Mouse (Mus musculus) B cell, adult 2 months (primary cell): ENCODE results near the gene Luc7l.

ENCODE experiments used
- DNase-seq, 2 experiments: peaks; one replicate each; pipeline ENCODE4 v3.0.0; 2022

Luc7l gene

DNA sequence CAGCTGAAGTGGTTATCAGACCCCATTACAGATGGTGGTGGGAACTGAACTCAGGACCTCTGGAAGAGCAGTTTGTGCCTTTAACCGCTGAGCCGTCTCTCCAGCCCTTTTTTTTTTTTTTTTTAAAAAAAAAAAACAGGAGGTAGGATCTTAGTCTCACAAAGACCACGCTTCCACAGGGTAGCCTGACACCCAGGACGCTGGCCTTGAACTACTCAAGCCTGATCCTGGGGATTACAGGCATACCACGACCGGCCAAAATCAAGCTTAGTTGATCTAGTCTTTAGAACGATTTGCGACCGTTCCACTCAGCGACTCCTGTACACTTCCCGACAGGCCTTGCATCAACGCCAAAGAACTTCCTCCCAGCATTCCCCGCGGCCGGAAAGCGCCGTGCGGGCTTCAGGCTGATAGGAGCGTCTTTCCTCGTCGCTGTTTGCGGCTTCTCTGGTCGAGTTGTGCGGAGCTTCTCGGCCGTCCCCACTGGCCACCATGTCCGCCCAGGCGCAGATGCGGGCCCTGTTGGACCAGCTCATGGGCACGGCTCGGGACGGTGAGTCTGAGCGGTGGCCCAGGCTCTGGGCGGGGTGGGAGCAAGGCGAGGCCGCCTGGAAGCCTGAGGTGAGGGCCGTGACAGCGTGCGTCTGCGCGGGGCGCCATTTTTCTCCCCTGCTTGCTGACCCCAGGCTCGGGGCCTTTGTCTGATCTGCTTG, at the start of gene Luc7l:
Gene Luc7l (plus strand): TSS at position 358 of the 713 bp plus-strand sequence.
- peak; percentile 91 for DNase-seq

DNA sequence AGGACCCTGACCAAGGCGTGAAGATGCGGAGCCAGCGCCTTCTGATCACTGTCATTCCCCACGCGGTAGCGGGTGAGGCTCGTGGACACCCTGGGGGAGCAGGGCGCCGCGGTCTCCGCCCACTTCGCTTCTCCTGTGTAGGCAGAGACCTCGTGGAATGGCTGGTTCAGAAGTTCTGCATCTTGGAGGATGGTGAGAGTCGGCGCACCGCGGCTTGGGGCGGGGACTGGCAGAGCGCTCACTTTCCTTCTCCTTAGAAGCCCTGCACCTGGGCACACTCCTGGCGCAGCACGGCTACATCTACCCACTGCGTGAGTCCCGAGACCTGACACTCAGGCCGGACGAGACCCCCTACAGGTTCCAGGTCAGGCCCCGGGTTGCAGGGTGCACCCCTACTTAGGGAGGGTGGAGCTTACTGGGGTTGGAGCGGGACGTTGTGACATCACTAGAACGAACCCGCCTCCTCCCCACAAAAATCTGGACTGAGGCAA, 49.3 kb upstream of the Luc7l start:
- DNase-seq, result peak; percentile 46 to 48

DNA sequence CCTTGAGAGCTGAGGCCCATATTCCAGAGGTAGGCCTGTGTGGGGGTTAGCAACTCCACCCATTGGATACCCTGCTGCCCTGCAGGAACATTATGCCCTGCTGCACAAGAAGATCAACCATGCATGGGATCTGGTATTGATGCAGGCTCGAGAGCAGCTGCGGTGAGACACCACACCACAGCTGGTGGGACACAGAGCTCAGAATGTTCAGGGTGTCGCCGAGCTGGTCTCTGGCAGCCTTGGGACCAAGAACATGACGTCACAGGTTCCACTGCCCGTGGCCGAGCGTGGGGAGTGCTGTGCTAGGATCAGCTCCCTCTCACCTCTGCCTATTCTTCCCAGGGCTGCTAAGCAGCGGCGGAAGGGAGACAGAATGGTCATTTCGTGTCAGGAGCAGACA, 47.9 kb upstream of the Luc7l start:
- DNase-seq, result no peak

DNA sequence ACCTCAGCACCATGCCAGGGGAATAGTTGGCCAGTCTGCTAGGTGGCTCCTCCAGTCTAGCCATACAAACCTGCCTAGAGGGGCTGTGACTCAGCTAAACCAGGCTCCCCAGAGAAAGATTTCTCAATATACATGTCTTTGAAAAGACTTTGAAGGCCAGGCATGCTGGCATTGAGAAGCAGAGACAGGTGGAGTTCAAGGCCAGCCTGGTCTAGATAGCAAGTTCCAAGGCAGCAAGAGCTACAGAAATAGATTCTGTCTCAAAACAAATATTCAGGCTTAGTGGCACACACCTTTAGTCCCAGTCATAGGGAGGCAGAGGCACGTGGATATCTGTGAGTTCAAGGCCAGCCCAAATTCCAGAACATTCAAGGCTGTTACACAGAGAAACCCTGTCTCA, 46.3 kb upstream of the Luc7l start:
- DNase-seq, result no peak

DNA sequence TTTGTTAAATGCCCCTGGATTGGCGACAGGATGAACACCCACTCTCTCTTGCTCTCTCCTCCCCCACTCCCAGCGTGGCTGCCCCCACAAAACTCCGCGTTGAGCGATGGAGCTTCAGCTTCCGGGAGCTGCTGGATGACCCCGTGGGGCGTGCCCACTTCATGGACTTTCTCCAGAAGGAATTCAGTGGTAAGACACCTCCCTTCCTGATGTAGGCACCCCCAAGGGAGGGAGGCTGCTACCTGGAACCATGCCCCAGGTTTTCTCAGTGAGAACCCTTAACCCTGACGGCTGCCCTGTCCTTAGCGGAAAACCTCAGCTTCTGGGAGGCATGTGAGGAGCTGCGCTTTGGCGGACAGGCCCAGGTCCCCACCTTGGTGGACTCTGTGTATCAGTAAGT, 45.0 kb upstream of the Luc7l start, which contains the start of gene Arhgdig:
Gene Arhgdig (minus strand): TSS at position 101 of the 400 bp plus-strand sequence.
- DNase-seq, result no peak

DNA sequence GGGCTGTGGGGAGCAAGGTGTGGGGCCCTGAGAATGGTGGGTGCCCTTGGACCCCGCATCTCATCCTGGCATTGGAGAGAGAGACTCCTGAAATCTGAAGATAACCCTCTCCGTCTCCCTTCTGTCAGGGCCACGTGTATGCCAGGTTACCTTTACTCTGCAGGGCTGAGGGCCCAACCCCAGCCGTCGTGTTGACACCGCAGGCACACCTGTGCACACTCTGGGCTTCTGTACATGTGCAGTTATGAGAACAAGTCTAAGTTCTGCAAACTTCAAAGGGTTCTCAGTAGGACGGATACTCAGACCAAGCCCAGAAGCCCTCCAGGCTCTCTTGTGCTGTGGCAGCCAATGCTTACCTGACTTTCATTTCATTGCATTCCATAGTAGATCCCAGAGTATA, 40.5 kb upstream of the Luc7l start:
- no peak for DNase-seq

DNA sequence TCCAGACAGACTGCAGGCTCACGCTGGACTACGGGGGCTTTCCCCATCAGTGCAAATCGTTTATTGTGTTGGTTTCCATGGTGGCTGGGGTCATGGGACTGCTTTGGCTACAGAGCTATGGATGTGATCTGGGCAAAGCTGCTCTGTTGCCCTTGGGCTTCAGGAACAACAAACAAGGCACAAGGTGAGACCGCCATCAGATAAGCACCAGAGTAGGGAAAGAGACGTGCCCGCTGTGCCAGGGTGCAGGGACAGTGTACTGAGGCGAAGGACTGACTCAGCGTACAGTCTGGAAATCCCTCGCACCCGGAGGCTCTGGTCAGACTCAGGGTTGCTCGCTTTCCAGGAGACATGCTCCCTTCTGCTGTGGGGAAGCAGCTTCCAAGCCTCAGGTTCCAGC, 40.0 kb upstream of the Luc7l start:
- DNase-seq, result no peak

DNA sequence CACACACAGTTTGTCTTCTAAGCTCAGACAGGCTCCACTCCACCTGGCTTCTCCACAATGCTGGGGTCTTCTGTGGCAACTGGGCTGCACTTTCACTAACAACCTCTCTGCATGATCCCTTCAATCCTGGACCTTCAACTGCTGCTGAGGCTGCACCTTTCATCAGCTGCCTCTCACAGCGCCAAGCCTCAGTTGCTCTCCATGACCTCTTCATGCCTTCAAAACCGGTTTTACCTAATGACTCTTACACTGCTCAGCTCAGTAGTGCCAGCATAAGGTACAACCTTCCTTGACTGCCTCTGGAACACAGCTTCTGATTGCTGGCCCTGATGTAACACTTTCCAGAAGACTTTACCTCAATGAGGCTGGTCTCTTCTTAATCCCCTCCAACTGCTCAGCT, 31.2 kb upstream of the Luc7l start:
- DNase-seq, result no peak

DNA sequence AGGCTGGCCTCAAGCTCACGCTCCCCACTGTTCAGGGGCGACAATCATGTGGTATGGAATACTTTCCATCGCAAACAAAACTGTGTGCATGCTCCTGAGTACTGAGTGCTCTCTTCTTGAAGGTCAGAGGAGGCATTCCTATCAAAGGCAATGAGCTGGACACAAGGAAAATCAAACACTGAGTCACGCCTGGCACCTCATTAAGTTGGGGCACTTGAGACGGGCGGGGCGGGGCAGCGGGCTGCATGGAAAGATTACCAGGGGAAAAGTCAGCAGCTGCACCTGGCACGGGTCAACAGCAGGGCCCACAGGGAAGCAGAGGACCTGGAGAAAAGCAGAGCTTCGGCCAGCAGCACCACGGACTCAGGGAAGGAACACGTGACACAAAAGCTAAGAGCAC, 27.5 kb upstream of the Luc7l start:
- DNase-seq, result no peak

DNA sequence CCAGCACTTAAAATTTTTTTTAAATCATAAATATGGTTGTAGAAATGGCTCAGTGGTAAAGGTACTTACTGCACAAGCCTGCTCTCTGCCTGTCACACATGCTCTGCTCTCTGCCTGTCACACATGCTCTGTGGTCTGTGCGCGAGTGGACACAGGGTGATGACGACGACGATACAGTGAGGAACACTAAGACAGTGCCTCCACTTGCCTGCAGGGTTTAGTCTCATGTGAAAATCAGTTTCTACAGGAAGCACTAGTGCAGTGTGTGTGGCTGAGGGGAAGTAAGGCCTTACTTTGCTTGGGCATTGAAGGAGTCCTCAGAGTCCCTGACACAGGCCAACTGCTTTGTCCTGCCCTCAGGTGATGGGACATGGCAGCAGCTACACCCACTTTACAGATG, 22.9 kb upstream of the Luc7l start:
- no peak for DNase-seq

DNA sequence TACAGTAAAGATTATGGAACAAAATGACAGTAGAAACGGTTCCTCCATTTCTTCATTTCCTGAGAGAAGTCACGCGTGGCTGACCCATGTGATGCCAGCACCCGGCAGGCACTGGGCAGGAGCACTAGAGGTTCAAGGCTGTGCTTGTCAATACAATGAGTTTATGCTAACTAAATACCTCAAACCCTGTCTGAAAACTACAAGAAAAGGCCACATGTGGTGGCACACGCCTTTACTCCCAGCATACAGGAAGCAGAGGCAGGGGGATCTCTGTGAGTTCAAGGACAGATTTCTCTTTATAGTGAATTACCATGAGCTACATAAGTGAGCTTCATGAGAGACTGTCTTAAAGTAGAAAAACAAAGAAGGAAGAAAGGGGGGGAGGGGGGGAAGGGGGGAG, 21.5 kb upstream of the Luc7l start:
- DNase-seq, result no peak

DNA sequence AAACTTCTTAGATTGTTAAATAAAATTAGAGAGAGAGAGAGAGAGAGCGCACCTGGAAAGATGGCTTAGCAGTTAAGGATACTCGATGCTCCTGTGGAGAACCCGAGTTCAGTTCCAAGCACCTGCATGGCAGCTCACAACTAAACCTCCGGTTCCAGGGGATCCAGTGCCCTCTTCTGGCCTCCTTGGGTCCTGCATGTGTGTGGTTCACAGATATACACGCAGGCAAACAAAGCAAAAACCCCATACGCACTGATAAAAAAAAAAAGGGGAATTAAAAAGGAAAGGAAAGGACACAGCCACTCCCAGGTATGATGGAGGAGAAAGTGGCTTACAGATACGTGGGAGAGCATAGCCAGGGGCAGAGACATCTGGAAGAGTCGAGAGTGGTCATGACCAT, 19.8 kb upstream of the Luc7l start:
- peak; percentile 25 to 30 for DNase-seq

DNA sequence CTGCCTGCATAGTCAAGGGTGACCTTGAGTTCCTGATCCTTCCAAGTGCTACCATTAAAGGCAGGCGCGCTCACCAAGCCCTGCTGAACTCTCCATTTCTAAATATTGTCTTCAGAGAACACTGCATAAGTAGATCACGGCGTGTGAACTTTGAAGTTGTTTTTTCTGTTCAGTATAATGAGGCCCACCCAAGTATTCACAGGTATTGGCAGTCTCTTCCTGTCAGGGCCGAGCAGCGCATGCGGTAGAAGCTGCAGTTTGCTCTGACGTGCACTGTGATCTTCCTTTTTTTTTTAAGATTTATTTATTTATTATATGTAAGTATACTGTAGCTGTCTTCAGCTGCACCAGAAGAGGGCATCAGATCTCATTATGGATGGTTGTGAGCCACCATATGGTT, 18.3 kb upstream of the Luc7l start:
- no peak for DNase-seq

DNA sequence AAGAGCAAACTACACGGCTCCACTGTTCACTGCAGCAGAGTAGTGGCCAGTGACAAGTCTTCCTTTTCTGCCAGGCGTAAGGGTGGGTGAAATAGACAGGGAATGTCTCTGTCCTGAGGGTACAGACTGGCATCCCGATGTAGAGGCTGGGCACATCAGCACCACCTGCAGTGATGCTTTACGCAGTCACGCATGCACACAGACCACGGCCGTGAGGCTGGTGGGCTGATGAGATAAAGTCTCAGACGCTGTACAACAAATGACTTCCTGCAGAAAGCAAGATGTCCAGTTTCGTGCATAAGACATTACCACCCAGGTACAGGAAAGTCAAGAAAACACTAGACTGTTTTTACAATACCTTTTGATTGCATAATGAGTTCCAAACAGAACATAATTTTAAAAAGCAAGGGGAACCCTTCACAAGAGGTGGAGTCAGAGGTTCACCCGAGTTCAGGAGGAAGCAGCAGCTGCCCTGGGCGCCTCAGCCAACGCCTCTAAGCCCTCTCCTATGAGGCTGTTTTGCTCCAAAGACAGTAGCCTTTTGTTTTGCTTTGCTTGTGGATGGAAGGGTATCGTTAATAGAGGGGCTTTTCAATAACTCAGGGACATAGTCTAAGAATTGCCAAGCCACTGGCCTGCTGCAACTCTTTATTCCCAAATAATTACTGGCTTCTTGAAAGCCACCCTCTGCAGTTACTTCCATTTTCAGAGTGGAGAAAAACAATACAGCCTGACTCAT, 17.4 kb upstream of the Luc7l start:
- DNase-seq, result no peak

DNA sequence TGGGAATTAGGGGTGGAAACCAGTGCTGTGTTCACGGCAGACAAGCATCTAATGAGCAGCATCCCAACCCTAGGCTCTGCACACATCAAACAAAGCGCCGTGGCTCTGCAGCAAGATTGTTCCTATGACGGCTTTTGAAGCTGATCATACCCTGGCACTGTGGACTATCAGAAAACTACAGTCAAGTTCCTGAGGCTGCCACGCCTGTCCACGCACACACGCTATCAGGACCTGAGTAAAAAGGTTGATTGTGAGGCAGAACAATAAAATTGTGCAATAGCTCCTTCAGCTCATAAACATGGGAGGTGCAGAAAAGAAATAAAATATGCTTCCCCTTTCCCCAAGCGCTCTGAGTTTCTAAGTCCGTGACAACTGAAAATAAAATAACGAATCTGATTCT, 15.0 kb upstream of the Luc7l start:
- no peak for DNase-seq

DNA sequence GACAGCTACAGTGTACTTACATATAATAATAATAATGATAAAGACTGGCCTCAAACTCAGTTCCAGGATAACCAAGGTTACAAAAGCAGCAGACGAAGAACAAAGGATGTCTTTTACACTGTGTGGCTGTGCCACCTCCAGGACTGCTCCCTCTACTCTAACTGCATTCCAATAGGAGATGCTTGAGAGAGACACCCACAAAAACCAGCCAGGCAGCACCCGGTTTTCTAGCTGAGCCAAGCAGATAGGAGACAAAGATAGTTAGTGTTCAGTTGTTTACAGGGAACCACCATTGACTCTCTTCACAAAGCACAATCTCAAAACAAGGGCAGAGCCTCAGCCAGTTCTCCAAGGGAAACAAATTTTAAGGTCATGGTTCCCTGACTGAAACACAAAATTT, 13.1 kb upstream of the Luc7l start:
- no peak for DNase-seq

DNA sequence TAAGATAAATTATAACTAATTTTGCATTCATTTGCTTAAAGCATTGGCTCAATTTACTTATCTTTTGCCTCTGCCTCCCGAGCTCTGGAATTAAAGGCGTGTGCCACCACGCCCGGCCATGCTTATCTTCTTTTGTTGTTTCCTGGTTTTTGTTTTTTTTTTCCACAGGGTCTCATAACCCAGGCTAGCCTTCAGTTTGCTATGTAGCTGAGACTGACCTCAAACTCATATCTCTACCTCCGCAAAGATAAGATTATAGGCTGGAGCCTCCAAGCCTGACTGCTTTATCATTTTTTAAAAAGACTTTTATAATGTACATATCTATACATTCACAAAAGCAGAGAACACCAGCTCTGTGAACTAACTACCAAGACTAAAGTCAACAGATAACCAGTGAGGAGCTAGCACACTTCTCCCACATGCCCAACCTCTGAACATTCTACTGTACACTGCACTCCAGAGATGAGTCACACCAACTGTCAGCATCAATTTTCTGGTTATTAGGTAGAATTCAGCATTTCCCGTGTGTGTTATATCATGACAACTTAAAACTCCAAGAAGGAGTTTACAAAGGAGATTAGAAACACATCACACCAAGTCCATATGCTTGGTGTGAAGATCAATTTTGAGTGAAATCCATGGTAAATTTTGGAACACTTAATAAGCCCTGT, 12.4 kb upstream of the Luc7l start:
- DNase-seq, result no peak

DNA sequence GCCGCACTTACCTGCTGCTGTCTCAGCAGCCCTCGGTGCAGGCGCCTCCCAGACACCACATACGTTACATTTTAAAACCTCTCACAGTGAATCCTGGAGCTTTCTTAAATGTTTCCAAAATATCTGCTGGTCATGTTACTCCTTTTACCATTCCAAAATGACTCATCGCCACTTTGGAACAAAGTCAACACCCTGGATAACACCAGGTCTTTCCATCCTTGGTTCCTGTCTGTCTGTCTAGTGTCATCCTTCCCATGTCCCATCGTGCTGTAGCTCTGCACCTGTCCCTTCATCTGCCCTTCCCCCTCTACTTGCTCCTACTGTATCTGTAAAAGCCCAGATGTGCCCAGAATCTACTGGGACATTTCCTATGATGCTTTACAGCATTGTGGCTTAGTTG, 11.7 kb upstream of the Luc7l start:
- DNase-seq, result no peak

DNA sequence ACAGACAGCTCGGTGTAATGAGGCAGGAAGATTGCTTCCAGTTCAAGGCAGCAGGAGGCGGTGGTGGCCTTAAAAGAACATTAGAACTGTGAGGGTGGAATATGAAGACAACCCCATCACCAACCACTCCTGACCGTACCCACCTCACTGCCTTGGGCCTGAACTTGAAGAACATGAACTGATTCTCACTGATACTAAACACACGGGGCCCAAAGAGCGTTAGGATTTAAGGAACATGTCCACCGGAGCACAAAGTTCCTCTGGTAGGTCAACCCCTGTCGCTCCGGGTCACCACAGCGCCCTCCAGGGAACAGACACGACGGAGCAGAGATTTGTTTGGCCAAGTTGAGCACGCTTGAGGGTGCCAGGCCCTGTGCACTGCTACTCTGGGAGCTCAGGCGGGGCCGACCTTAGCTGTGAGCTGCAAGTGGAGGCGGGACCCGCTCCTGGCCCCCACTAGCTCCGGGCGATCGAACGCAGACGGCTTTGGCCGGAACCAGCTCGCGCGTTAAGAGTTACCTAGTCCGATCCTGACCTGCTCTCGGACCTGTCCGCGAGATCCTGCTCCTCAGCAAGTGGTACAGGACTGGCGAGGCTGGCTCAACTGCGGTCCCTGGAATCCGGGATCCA, 9.1 kb upstream of the Luc7l start:
- peak; percentile 80 to 81 for DNase-seq

DNA sequence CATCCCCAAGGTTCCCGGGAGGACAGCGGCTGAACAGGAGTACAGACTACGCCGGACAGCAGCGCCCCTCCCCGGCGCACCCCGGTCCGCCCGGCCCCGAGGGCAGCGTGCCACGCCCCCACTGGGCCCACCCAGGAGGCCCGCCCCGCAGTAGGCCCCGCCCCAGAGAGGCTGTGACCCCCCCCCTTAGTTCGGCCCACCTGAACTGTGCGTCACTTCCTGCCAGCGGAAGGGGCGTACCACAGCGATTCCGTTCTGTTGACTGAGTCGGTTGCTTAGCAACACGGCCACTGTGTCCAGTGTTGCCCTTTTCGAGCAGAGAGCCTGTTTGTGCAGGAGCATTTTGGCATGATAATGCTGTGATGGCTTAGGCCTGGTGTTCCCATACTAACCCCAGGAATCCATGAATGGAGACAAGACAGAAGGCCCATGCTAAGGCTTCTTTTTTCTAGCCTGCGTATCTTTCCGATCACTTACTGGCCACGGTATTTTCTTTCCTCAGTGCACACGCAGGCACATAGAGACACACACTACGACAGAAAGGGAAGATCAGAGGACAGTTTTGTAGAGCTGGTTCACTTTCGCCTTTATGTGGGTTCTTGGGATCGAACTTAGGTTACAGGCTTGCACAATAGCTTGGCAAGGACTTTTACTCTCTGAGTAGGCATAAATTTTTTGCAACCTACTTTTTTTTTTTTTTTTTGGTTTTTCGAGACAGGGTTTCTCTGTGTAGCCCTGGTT, 8.4 kb upstream of the Luc7l start, which contains the start of gene Fam234a:
Gene Fam234a (minus strand): TSS at position 142 of the 741 bp plus-strand sequence.
- DNase-seq, result peak; percentile 93

DNA sequence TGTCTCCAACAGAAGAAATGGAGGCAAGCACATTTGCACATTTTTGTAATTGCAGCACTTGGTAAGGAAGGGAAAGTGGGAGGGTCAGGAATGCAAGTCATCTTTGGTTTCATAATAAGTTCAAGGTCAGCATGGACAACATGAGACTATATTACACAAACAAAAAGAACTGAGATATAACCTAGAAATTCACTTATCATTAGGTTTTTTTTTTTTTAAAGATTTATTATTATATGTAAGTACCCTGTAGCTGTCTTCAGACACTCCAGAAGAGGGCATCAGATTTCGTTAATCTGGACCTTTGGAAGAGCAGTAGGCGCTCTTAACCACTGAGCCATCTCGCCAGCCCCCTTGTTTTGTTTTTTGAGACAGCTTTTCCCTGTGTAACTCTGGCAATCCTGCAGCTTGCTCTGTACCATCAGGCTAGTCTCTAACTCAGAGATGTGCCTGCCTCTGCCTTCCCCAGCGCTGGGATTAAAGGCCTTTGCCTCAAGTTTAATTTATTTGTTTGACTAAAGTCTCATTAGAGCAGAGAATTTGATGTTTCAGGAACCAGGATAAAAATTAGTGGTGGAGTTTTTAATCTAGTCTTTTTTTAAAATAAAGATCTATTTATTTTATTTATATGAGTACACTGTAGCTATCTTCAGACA, 684 bp upstream of the Luc7l start:
- DNase-seq, result peak in 1 of 2 experiments; percentile 4

DNA sequence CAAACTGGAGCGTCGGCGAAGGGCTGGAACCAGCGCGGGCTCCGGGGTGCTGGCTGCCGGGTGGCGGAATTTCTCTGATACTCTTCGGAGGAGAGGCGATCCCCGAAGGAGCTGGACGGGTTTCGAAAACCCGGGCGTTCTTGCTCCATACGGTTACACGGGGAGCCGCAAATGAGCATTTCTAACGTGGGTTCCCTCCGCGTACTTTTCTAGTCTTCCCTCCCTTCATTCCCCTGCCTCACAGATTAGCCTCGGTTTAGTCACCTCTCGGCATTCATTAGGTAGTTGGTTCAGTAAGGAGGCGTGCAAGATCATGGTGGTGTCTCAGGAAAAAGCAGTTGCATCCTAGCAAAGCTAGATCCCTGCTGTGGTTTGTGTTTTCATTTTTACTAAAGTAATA, 703 bp downstream of the Luc7l start:
- no peak for DNase-seq
